ENCODE assay signal across 15 mouse cellular contexts in the genomic region with DNA sequence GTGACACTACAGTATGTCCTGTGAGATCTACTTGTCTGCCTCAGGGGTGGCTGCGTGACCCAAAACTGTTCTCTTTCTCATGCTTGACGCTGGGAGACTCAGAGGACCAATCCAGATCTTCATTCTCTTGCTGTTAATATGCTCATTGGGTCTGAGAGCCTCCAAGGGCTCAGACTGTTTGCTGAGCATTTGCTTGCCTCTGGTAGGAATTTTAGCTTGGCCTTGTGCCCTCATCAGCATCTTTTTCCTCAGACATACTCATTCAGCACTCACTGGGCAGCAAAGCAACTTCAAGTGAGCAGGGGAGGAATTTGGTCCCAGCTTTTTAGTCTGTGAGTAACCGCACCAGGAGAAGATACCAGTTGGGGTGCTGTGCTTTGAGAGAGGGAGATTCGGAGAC.
"Had no signal": no experiment of that assay in that cellular context is flagged by ENCODE, and none has a peak within 500 bp of the region (broad histone marks: within the 10 kb centered on the region; RNA-seq: fewer than 3 reads in every experiment).

No protein-coding gene starts in this region.

- H3K27ac ChIP-seq: liver, embryonic 15.5 days; macrophage; midbrain, embryonic 12.5 days; neural tube, embryonic 13.5 days had no signal

- H3K9ac ChIP-seq: liver, embryonic 15.5 days; lung, embryonic 14.5 days; midbrain, embryonic 12.5 days; neural tube, embryonic 13.5 days had no signal

- H3K4me2 ChIP-seq: liver, embryonic 11.5 days; liver, embryonic 15.5 days; lung, embryonic 14.5 days; midbrain, embryonic 12.5 days; neural tube, embryonic 13.5 days had no signal

- H3K4me3 ChIP-seq: liver, embryonic 15.5 days; megakaryocyte, embryonic 14.5 days; midbrain, embryonic 12.5 days; neural tube, embryonic 13.5 days had no signal

- H3K4me1 ChIP-seq: liver, embryonic 15.5 days; midbrain, embryonic 12.5 days had no signal

- ATAC-seq: midbrain, embryonic 16.5 days had no signal

- DNase-seq: kidney, postnatal 14 days; left cerebral cortex, postnatal 4 days; lung, embryonic 14.5 days; retina, postnatal 1 day; right cerebral cortex, postnatal 4 days; spleen, adult 18-20 months; thymus, adult 18-20 months; thymus, postnatal 14 days had no signal

- H3K36me3 ChIP-seq: liver, embryonic 15.5 days; midbrain, embryonic 12.5 days; neural tube, embryonic 13.5 days had no signal

- H3K9me3 ChIP-seq: liver, embryonic 15.5 days; midbrain, embryonic 12.5 days; neural tube, embryonic 13.5 days had no signal

- H3K27me3 ChIP-seq: liver, embryonic 15.5 days; neural tube, embryonic 13.5 days had no signal
